Mouse (Mus musculus): ENCODE measurements at regions not wholly inside any gene's neighbourhood (a gene's known extent, or its start where the extent isn't known, plus 50 kb on each side); places are given as distances from the start of the nearest gene placed in this dataset.

DNA sequence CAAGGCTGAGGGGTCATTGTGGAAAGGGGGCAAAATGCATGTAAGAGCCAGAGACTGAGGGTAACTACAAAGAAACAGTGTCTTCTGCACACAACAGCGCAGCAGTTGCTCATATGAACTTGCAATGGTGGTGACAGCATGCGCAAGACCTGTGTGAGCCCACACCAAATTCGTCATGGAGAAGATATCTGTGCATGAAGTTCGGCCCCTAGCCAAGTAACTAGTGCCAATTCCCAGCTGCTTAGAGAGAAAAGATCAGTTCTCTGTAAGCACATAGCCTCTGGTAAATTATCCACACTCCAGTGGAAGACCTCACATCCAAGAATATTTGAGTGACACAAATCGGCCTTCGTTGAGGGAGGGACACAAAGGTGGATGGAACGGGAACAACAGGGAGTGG is 182.7 kb upstream of the G2e3 start:
- TF ChIP-seq POLR2AphosphoS2 (IDR thresholded peaks at IDR 0.05; ENCODE audit: low read length) = no peak
- no peak for TF ChIP-seq CTCF (IDR thresholded peaks at IDR 0.05 in 2 of 3, conservative IDR thresholded peaks at IDR 0.05 in 1 of 3; ENCODE audit: control insufficient read depth in 1 of 3, insufficient read depth in 1 of 3, low read depth in 2 of 3, low read length in 3 of 3, poor library complexity in 1 of 3, severe bottlenecking in 1 of 3)
- no peak for TF ChIP-seq SMC3 (IDR thresholded peaks at IDR 0.05; ENCODE audit: low read depth, low read length)
- TF ChIP-seq USF1 (IDR thresholded peaks at IDR 0.05; ENCODE audit: low read depth, low read length) = no peak
- no peak for TF ChIP-seq TCF12 (IDR thresholded peaks at IDR 0.05; ENCODE audit: low read depth, low read length)
- no peak for TF ChIP-seq EP300 (IDR thresholded peaks at IDR 0.05; ENCODE audit: low read depth in 1 of 2, low read length in 2 of 2)

Measured in MEL (cell line).